Mouse (Mus musculus): ENCODE data around the gene Gspt2.
A peak's percentile ranks its signal among the peaks of the same experiment; 100 is the strongest.
"Not testable (repeated sequence)": the region's sequence is repeated elsewhere in the genome, so short reads cannot be mapped to it uniquely, and the experiment has no call there.

Gene Gspt2

GRCm38 (mm10) chrX:94635961-94636563 lies at the start of gene Gspt2:
Gspt2 (plus strand) TSS chrX:94636069.
- DNase-seq (ENCODE audit: low read depth, low spot score) = peak; percentile 11

- DNase-seq (ENCODE audit: low read depth, low spot score) = peak; percentile 0
These were observed 10.8 kb upstream of the Gspt2 start for GRCm38 (mm10) chrX:94624835-94625803.

GRCm38 (mm10) chrX:94636911-94637310 lies 1.0 kb downstream of the Gspt2 start:
- DNase-seq (ENCODE audit: low read depth, low spot score) = no peak

- DNase-seq (ENCODE audit: low read depth, low spot score) = no peak
These were observed 12.7 kb downstream of the Gspt2 start for GRCm38 (mm10) chrX:94648541-94648940.

GRCm38 (mm10) chrX:94657734-94658133 lies 21.9 kb downstream of the Gspt2 start:
- peak; percentile 0 for DNase-seq (ENCODE audit: low read depth, low spot score)

GRCm38 (mm10) chrX:94670814-94671213 lies 34.9 kb downstream of the Gspt2 start:
- DNase-seq (ENCODE audit: low read depth, low spot score) = no peak

- peak; percentile 0 for DNase-seq (ENCODE audit: low read depth, low spot score)
These were observed 39.1 kb downstream of the Gspt2 start for GRCm38 (mm10) chrX:94674977-94675376.

GRCm38 (mm10) chrX:94681581-94681980 lies 45.7 kb downstream of the Gspt2 start:
- DNase-seq (ENCODE audit: low read depth, low spot score) = not testable (repeated sequence)

GRCm38 (mm10) chrX:94689593-94689992 lies 53.7 kb downstream of the Gspt2 start:
- DNase-seq (ENCODE audit: low read depth, low spot score) = not testable (repeated sequence)

All from skeletal muscle tissue, adult 2 months (tissue).